Mouse (Mus musculus) midbrain, postnatal 0 days (tissue): ENCODE measurements around the gene Astn2. TPM values are rescaled to one million over a fixed set of nuclear protein-coding genes. Genes with fewer than 3 reads are reported as not detected.
A peak's percentile ranks its signal among the peaks of the same experiment; 100 is the strongest.

ENCODE experiments used
- ATAC-seq: fragments of 200-750 bp; cut with Nextera tagmentation; 2 replicates; pipeline ENCODE4 v1.8.0; 2017; ENCODE audit warnings: moderate number of reproducible peaks, mild to moderate bottlenecking, moderate TSS enrichment, moderate library complexity; ENCODE audit not compliant: low FRiP score
- DNase-seq: peaks from one replicate; pipeline ENCODE4 v3.0.0-alpha.2; 2015; ENCODE audit warnings: low spot score
- H3K27ac ChIP-seq: fragments of 300-500 bp; sonication (generic); 2 replicates; pipeline ENCODE4 v1.5.1; 2014; ENCODE audit warnings: low read depth, mild to moderate bottlenecking, low read length, mixed read lengths
- H3K27me3 ChIP-seq: fragments of 300-500 bp; sonication (generic); 2 replicates; pipeline ENCODE4 v1.6.1; 2014; ENCODE audit warnings: low read length, control low read depth, mixed read lengths; ENCODE audit not compliant: insufficient read depth
- H3K36me3 ChIP-seq: fragments of 300-500 bp; sonication (generic); 2 replicates; pipeline ENCODE4 v1.6.1; 2014; ENCODE audit warnings: low read length, control low read depth, mixed read lengths; ENCODE audit not compliant: insufficient read depth
- H3K4me1 ChIP-seq: fragments of 300-500 bp; sonication (generic); 2 replicates; pipeline ENCODE4 v1.6.1; 2014; ENCODE audit warnings: mild to moderate bottlenecking, control low read depth, antibody characterized with exemption, low read length, mixed read lengths; ENCODE audit not compliant: insufficient read depth
- H3K4me2 ChIP-seq: fragments of 300-500 bp; sonication (generic); 2 replicates; pipeline ENCODE4 v1.6.1; 2014; ENCODE audit warnings: low read depth, mild to moderate bottlenecking, low read length, mixed read lengths; ENCODE audit not compliant: poor library complexity, severe bottlenecking
- H3K4me3 ChIP-seq: fragments of 300-500 bp; sonication (generic); 2 replicates; pipeline ENCODE4 v1.5.1; 2014; ENCODE audit warnings: low read depth, mild to moderate bottlenecking, low read length, moderate library complexity
- H3K9ac ChIP-seq: fragments of 300-500 bp; sonication (generic); replicated peaks from 2 replicates; pipeline ENCODE4 v1.6.1; 2014; ENCODE audit warnings: mild to moderate bottlenecking, low read length, moderate library complexity, mixed read lengths; ENCODE audit not compliant: poor library complexity, severe bottlenecking
- H3K9me3 ChIP-seq: fragments of 300-500 bp; sonication (generic); 2 replicates; pipeline ENCODE4 v1.6.1; 2016; ENCODE audit warnings: low read length, control low read depth
- CTCF ChIP-seq: IDR thresholded peaks from 2 replicates; pipeline ENCODE4 v1.5.1; 2016; ENCODE audit warnings: antibody characterized with exemption, mild to moderate bottlenecking
- WGBS: fragments of 180-500 bp; shearing (Covaris S2); extraction: QIAGEN DNeasy Blood & Tissue Kit; methylation state at CpG from one replicate; pipeline ENCODE4 v1.1.7; 2014; 5-methylcytosine and 5-hydroxymethylcytosine counted together
- polyA plus RNA-seq: library from polyadenylated mRNA; unstranded; fragments of >200 nt; fragmentation: Nextera tagmentation; extraction: Ambion mirVana; gene quantifications from 2 replicates; pipeline ENCODE4 v1.2.1, GENCODE M21; 2015
- total RNA-seq: library from RNA; depleted of rRNA; stranded (reverse); fragments of >200 nt; gene quantifications from 2 replicates; pipeline ENCODE4 v1.2.3, GENCODE M21; 2014

Gene Astn2
- total and polyA plus RNA-seq, 2 experiments from 2014 or later, result 2.5 to 34.9 TPM

- H3K4me1 ChIP-seq, result no peaks in the 10 kb centered on the region
- no peak overlapping the region for H3K4me3 ChIP-seq
- 97% methylated on average over 1 of the region's 1 CpGs for WGBS
- ATAC-seq (no peak), DNase-seq (no peak)
- H3K27me3 ChIP-seq, result no peaks in the 10 kb centered on the region
- no peak overlapping the region for H3K4me2 ChIP-seq
- no peaks in the 10 kb centered on the region for H3K9me3 ChIP-seq
- H3K27ac ChIP-seq, result no peak overlapping the region
- no peak for TF ChIP-seq CTCF
- no peak overlapping the region for H3K9ac ChIP-seq
- H3K36me3 ChIP-seq, result no peaks in the 10 kb centered on the region
Observed at GRCm38 (mm10) chr4:65886862-65887261, 517.5 kb downstream of the Astn2 start.

DNA sequence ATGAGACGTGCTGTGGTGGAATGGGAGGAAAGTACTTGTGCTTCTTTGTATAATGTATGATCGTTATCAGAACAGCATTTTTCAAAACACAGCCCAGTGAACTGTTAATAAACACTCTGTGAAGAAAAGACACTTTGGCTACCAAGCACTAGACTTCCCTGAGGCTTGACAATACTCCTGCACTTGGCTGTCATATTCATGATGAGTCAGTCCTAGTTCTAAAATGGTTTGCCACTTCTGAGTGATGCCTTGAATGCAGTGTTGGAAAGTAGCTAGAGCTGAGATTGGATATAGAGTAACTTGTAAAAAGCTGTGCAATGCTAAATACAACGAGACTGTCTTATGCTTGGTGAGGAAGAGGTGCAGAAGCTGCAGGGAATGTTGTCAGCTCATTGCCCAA lies 518.5 kb downstream of the Astn2 start:
- TF ChIP-seq CTCF, result no peak
- Histone ChIP-seq H3K27ac (no peak overlapping the region), H3K4me3 (no peak overlapping the region), H3K9ac (no peak overlapping the region), H3K36me3 (no peaks in the 10 kb centered on the region), H3K9me3 (no peaks in the 10 kb centered on the region), H3K4me1 (no peaks in the 10 kb centered on the region), H3K4me2 (no peak overlapping the region), H3K27me3 (no peaks in the 10 kb centered on the region)
- DNase-seq (no peak), ATAC-seq (no peak)
- WGBS, result 84% methylated on average over 3 of the region's 3 CpGs

DNA sequence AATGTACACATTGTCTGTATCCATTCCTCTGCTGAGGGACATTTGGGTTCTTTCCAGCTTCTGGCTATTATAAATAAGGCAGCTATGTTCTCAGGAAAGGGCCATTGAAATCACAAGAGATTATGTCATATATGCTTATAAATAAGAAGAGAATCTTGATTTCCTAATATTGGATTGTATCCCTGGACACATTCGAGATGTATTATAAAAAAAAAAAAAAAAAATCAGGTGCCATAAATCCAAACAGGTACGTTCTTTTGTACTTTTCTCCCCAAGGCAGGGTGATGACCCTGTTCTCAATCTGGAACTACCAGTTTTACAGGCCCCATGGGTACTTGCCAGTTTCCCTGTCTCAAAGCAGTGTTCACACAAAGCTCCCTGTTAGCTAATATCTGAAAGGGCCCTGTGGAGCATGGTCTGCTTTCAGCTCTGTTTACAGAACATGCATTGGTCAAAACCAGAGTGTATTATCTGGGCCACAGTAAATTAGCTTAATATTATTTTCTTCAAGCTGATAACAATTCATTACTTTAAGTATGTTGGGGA lies 530.1 kb downstream of the Astn2 start:
- Histone ChIP-seq H3K27ac (no peak overlapping the region), H3K4me1 (no peaks in the 10 kb centered on the region), H3K9me3 (no peaks in the 10 kb centered on the region), H3K36me3 (no peaks in the 10 kb centered on the region), H3K27me3 (no peaks in the 10 kb centered on the region), H3K4me3 (no peak overlapping the region), H3K4me2 (no peak overlapping the region), H3K9ac (no peak overlapping the region)
- ATAC-seq (no peak), DNase-seq (no peak)
- no peak for TF ChIP-seq CTCF
- WGBS, result 79% methylated on average over 2 of the region's 2 CpGs

GRCm38 (mm10) chr4:65864551-65864950 lies 539.9 kb downstream of the Astn2 start:
- no peaks in the 10 kb centered on the region for H3K36me3 ChIP-seq
- ATAC-seq, result no peak
- no peak overlapping the region for H3K9ac ChIP-seq
- no peak overlapping the region for H3K27ac ChIP-seq
- no peak for DNase-seq
- no peak overlapping the region for H3K4me3 ChIP-seq
- no peak overlapping the region for H3K4me2 ChIP-seq
- no peak for TF ChIP-seq CTCF
- H3K9me3 ChIP-seq, result no peaks in the 10 kb centered on the region
- H3K4me1 ChIP-seq, result no peaks in the 10 kb centered on the region
- no peaks in the 10 kb centered on the region for H3K27me3 ChIP-seq

- TF ChIP-seq CTCF, result no peak
- Histone ChIP-seq H3K4me2 (no peak overlapping the region), H3K9me3 (no peaks in the 10 kb centered on the region), H3K36me3 (no peaks in the 10 kb centered on the region), H3K4me3 (no peak overlapping the region), H3K27ac (no peak overlapping the region), H3K9ac (no peak overlapping the region), H3K4me1 (peaks cover 3% of the 10 kb centered on the region; the same call in 1 of the 2 replicates), H3K27me3 (no peaks in the 10 kb centered on the region)
- ATAC-seq (no peak), DNase-seq (no peak)
- 91% methylated on average over 2 of the region's 2 CpGs for WGBS
Observed at GRCm38 (mm10) chr4:65843191-65843590, 561.2 kb downstream of the Astn2 start.

GRCm38 (mm10) chr4:65839550-65840000 lies 564.8 kb downstream of the Astn2 start:
- Histone ChIP-seq H3K27me3 (no peaks in the 10 kb centered on the region), H3K9ac (no peak overlapping the region), H3K4me2 (no peak overlapping the region), H3K4me3 (no peak overlapping the region), H3K9me3 (no peaks in the 10 kb centered on the region), H3K36me3 (no peaks in the 10 kb centered on the region), H3K27ac (no peak overlapping the region), H3K4me1 (peaks cover 3% of the 10 kb centered on the region; the same call in 1 of the 2 replicates)
- ATAC-seq (peak; percentile 85), DNase-seq (peak; percentile 83)
- WGBS, result 10% methylated on average over 9 of the region's 9 CpGs
- peak; percentile 49 for TF ChIP-seq CTCF
